Mouse (Mus musculus) limb, embryonic 11.5 days (tissue): ENCODE measurements around the gene Sort1. TPM values are rescaled to one million over a fixed set of nuclear protein-coding genes. Genes with fewer than 3 reads are reported as not detected.

Experiments
- ATAC-seq: fragments of 200-750 bp; cut with Nextera tagmentation; 2 replicates; pipeline ENCODE4 v1.8.0; 2017; ENCODE audit warnings: low read depth; ENCODE audit not compliant: insufficient number of reproducible peaks, low FRiP score, low TSS enrichment
- DNase-seq: peaks from one replicate; pipeline ENCODE4 v3.0.0-alpha.2; 2015; ENCODE audit warnings: low spot score
- H3K27ac ChIP-seq: fragments of 300-500 bp; sonication (generic); replicated peaks from 2 replicates; pipeline ENCODE4 v1.5.1; 2014; ENCODE audit warnings: low read depth, mild to moderate bottlenecking, low read length
- H3K27me3 ChIP-seq: fragments of 300-500 bp; sonication (generic); 2 replicates; pipeline ENCODE4 v1.6.1; 2014; ENCODE audit warnings: mild to moderate bottlenecking, low read length, mixed read lengths; ENCODE audit not compliant: control insufficient read depth, insufficient read depth
- H3K36me3 ChIP-seq: fragments of 300-500 bp; sonication (generic); 2 replicates; pipeline ENCODE4 v1.6.1; 2014; ENCODE audit warnings: mild to moderate bottlenecking, low read length, moderate library complexity, mixed read lengths; ENCODE audit not compliant: control insufficient read depth, insufficient read depth
- H3K4me1 ChIP-seq: fragments of 300-500 bp; sonication (generic); 2 replicates; pipeline ENCODE4 v1.6.1; 2014; ENCODE audit warnings: low read length, mixed read lengths; ENCODE audit not compliant: control insufficient read depth, insufficient read depth
- H3K4me2 ChIP-seq: fragments of 300-500 bp; sonication (generic); 2 replicates; pipeline ENCODE4 v1.6.1; 2014; ENCODE audit warnings: low read depth, mild to moderate bottlenecking, moderate library complexity; ENCODE audit not compliant: severe bottlenecking
- H3K4me3 ChIP-seq: fragments of 300-500 bp; sonication (generic); 2 replicates; pipeline ENCODE4 v1.5.1; 2014; ENCODE audit warnings: low read depth, low read length
- H3K9ac ChIP-seq: fragments of 300-500 bp; sonication (generic); 2 replicates; pipeline ENCODE4 v1.6.1; 2014; ENCODE audit warnings: mild to moderate bottlenecking, low read length
- H3K9me3 ChIP-seq: fragments of 300-500 bp; sonication (generic); 2 replicates; pipeline ENCODE4 v1.6.1; 2016; ENCODE audit warnings: low read length; ENCODE audit not compliant: control insufficient read depth
- WGBS: fragments of 180-500 bp; shearing (Covaris S2); extraction: QIAGEN DNeasy Blood & Tissue Kit; methylation state at CpG from one replicate; pipeline ENCODE4 v1.1.7; 2014; 5-methylcytosine and 5-hydroxymethylcytosine counted together
- polyA plus RNA-seq: library from polyadenylated mRNA; unstranded; fragments of >200 nt; fragmentation: Nextera tagmentation; extraction: Ambion mirVana; gene quantifications from 2 replicates; pipeline ENCODE4 v1.2.1, GENCODE M21; 2014

Gene Sort1
- polyA plus RNA-seq, 1 experiment from 2014 or later, result 14.1 TPM

DNA sequence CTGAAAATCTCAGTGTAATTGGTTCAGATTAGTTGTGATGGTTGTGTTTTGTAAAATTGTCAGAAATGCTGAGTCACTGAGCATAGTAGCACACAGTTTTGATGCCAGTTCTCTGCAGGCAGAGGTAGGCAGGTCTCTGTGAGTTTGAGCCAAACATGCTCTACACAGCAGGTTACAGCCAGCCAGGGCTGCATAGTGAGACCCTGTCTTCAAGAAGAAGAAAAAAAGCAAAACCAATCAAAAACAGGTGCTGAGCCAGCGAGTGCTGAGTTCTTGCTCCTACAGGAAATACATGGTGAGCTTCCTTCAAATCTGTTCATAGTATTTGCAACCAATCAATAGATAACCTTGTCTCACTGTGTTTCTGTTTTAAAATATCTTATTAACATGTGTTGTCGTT, 34.6 kb downstream of the Sort1 start:
- Histone ChIP-seq H3K4me3 (no peak overlapping the region), H3K27ac (no peak overlapping the region), H3K4me2 (no peak overlapping the region), H3K9ac (no peak overlapping the region), H3K4me1 (peaks cover 13% of the 10 kb centered on the region), H3K36me3 (no peaks in the 10 kb centered on the region), H3K27me3 (no peaks in the 10 kb centered on the region), H3K9me3 (no peaks in the 10 kb centered on the region)
- DNase-seq, result peak; percentile 47
- no peak for ATAC-seq
- 37% methylated on average over 2 of the region's 2 CpGs for WGBS

DNA sequence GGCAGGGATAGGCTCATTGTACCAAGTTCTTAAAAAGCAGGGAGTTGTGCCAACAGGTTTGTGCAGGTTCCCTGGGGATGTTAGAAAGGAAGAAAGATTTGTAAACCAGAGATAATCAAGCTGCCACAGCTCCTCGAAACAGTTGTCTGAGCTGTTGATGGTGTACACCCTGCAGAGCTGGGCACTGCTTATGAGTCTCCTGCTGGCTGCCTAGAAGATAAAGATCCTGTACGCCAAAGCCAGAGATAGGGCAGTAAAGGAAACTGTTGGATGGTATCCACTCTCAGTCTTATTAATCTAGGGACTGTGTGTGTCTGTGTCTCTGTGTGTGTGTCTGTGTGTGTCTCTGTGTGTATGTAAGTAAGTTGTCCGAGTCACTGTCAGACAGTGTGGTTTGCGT, 37.8 kb downstream of the Sort1 start:
- ATAC-seq (no peak), DNase-seq (no peak)
- H3K9ac ChIP-seq, result no peak overlapping the region
- H3K27me3 ChIP-seq, result no peaks in the 10 kb centered on the region
- no peaks in the 10 kb centered on the region for H3K9me3 ChIP-seq
- peaks cover 13% of the 10 kb centered on the region for H3K4me1 ChIP-seq
- H3K4me2 ChIP-seq, result no peak overlapping the region
- H3K27ac ChIP-seq, result no peak overlapping the region
- H3K4me3 ChIP-seq, result no peak overlapping the region
- no peaks in the 10 kb centered on the region for H3K36me3 ChIP-seq
- WGBS, result 84% methylated on average over 4 of the region's 4 CpGs

GRCm38 (mm10) chr3:108322136-108322535, 38.3 kb downstream of the Sort1 start:
- Histone ChIP-seq H3K36me3 (no peaks in the 10 kb centered on the region), H3K9ac (no peak overlapping the region), H3K4me1 (peaks cover 13% of the 10 kb centered on the region), H3K27me3 (no peaks in the 10 kb centered on the region), H3K9me3 (no peaks in the 10 kb centered on the region), H3K4me2 (no peak overlapping the region), H3K4me3 (no peak overlapping the region), H3K27ac (no peak overlapping the region)
- DNase-seq (no peak), ATAC-seq (no peak)
- 87% methylated on average over 4 of the region's 4 CpGs for WGBS

GRCm38 (mm10) chr3:108322962-108323361, 39.1 kb downstream of the Sort1 start:
- DNase-seq (no peak), ATAC-seq (no peak)
- Histone ChIP-seq H3K4me2 (no peak overlapping the region), H3K27ac (no peak overlapping the region), H3K9ac (no peak overlapping the region), H3K4me1 (peaks cover 13% of the 10 kb centered on the region), H3K9me3 (no peaks in the 10 kb centered on the region), H3K27me3 (no peaks in the 10 kb centered on the region), H3K4me3 (no peak overlapping the region), H3K36me3 (no peaks in the 10 kb centered on the region)
- 85% methylated on average over 3 of the region's 3 CpGs for WGBS

GRCm38 (mm10) chr3:108324837-108325236, 41.0 kb downstream of the Sort1 start:
- ATAC-seq, result no peak

DNA sequence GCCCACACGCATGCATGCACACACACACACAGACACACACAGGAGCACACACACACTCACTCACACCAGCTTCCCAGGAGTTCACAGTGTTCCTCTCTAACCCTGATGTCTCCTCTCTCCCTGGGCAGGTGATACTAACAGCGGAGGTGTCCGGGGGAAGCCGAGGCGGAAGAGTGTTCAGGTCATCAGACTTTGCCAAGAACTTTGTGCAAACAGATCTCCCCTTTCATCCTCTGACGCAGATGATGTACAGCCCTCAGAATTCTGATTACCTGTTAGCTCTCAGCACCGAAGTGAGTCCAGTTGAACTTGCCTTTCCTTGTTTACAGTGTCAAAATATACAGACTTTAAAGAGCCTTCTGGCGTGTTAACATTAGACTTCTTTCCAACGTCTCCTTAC, 41.6 kb downstream of the Sort1 start:
- Histone ChIP-seq H3K9me3 (no peaks in the 10 kb centered on the region), H3K4me1 (no peaks in the 10 kb centered on the region), H3K27me3 (no peaks in the 10 kb centered on the region), H3K9ac (no peak overlapping the region), H3K27ac (no peak overlapping the region), H3K4me2 (no peak overlapping the region), H3K4me3 (no peak overlapping the region), H3K36me3 (no peaks in the 10 kb centered on the region)
- no peak for ATAC-seq
- DNase-seq, result no peak
- WGBS, result 92% methylated on average over 9 of the region's 9 CpGs

More at GRCm38 (mm10) chr3:108324837-108325236, 41.0 kb downstream of the Sort1 start:
- H3K27ac ChIP-seq, result no peak overlapping the region
- DNase-seq, result no peak
- no peaks in the 10 kb centered on the region for H3K27me3 ChIP-seq
- H3K4me1 ChIP-seq, result peaks cover 2% of the 10 kb centered on the region
- WGBS, result 81% methylated on average over 4 of the region's 4 CpGs
- H3K9me3 ChIP-seq, result no peaks in the 10 kb centered on the region
- H3K9ac ChIP-seq, result no peak overlapping the region
- H3K4me3 ChIP-seq, result no peak overlapping the region
- no peaks in the 10 kb centered on the region for H3K36me3 ChIP-seq
- no peak overlapping the region for H3K4me2 ChIP-seq

DNA sequence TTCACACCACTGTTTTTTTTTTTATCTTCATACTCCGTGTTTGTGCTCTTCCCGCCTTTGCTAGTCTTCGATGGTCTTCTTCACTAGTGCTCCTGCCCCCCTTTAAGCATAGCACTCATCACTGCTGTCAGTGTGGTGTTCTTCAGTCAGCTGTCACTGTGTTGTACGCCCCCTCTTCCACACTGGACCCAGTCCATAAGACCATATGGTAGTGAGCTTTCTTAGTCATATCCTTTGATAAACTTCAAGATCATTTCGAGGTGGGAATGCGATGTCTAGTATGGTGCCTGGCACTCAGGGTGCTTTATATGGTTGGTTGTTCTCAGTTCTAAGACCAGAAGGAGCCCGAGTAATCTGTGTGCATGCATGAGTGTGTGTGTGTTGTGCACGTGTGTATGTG, 43.4 kb downstream of the Sort1 start:
- H3K9me3 ChIP-seq, result no peaks in the 10 kb centered on the region
- no peak overlapping the region for H3K4me3 ChIP-seq
- H3K27me3 ChIP-seq, result no peaks in the 10 kb centered on the region
- no peak for DNase-seq
- H3K27ac ChIP-seq, result no peak overlapping the region
- H3K9ac ChIP-seq, result no peak overlapping the region
- 89% methylated on average over 8 of the region's 8 CpGs for WGBS
- H3K4me1 ChIP-seq, result no peaks in the 10 kb centered on the region
- H3K4me2 ChIP-seq, result no peak overlapping the region
- H3K36me3 ChIP-seq, result no peaks in the 10 kb centered on the region
- no peak for ATAC-seq

GRCm38 (mm10) chr3:108327916-108328315, 44.0 kb downstream of the Sort1 start:
- ATAC-seq (no peak), DNase-seq (no peak)
- Histone ChIP-seq H3K27me3 (no peaks in the 10 kb centered on the region), H3K9me3 (no peaks in the 10 kb centered on the region), H3K4me2 (no peak overlapping the region), H3K36me3 (no peaks in the 10 kb centered on the region), H3K27ac (no peak overlapping the region), H3K9ac (no peak overlapping the region), H3K4me3 (no peak overlapping the region), H3K4me1 (no peaks in the 10 kb centered on the region)
- WGBS, result 71% methylated on average over 3 of the region's 3 CpGs

GRCm38 (mm10) chr3:108328441-108328841, 44.6 kb downstream of the Sort1 start:
- ATAC-seq (no peak), DNase-seq (no peak)
- no peaks in the 10 kb centered on the region for H3K4me1 ChIP-seq
- no peak overlapping the region for H3K27ac ChIP-seq
- no peak overlapping the region for H3K9ac ChIP-seq
- no peak overlapping the region for H3K4me3 ChIP-seq
- no peaks in the 10 kb centered on the region for H3K27me3 ChIP-seq
- H3K4me2 ChIP-seq, result no peak overlapping the region
- H3K9me3 ChIP-seq, result no peaks in the 10 kb centered on the region
- H3K36me3 ChIP-seq, result no peaks in the 10 kb centered on the region
- WGBS, result 68% methylated on average over 9 of the region's 9 CpGs
